Mouse (Mus musculus): ENCODE measurements at regions not wholly inside any gene's neighbourhood (a gene's known extent, or its start where the extent isn't known, plus 50 kb on each side); places are given as distances from the start of the nearest gene placed in this dataset.

GRCm38 (mm10) chr12:90469754-90470153 lies 268.5 kb downstream of the Dio2 start:
- no peaks in the 10 kb centered on the region for H3K9me3 ChIP-seq (replicated peaks; ENCODE audit: low read length)
- no peaks in the 10 kb centered on the region for H3K36me3 ChIP-seq (ENCODE audit: insufficient read depth, low read length)
- H3K4me2 ChIP-seq (ENCODE audit: low read length), result no peak overlapping the region
- TF ChIP-seq CTCF (IDR thresholded peaks at IDR 0.05; ENCODE audit: low read depth), result no peak
- no peak overlapping the region for H3K4me3 ChIP-seq (replicated peaks; ENCODE audit: low read depth, low read length)
- no peaks in the 10 kb centered on the region for H3K4me1 ChIP-seq (replicated peaks; ENCODE audit: insufficient read depth, low read length)
- ATAC-seq (replicated peaks; ENCODE audit: low FRiP score, low read depth) (no peak), DNase-seq (ENCODE audit: low spot score) (peak; percentile 70)
- H3K27ac ChIP-seq, result no peak overlapping the region
- WGBS, result 39% methylated on average over 1 of the region's 1 CpGs
- H3K9ac ChIP-seq (ENCODE audit: low read depth, low read length), result no peak overlapping the region
- H3K27me3 ChIP-seq (ENCODE audit: insufficient read depth, low read length), result no peaks in the 10 kb centered on the region

- TF ChIP-seq CTCF (IDR thresholded peaks at IDR 0.05; ENCODE audit: low read depth), result no peak
- no peaks in the 10 kb centered on the region for H3K9me3 ChIP-seq (replicated peaks; ENCODE audit: low read length)
- WGBS, result 71% methylated on average over 2 of the region's 2 CpGs
Observed at GRCm38 (mm10) chr12:90460121-90460520, 278.1 kb downstream of the Dio2 start.

GRCm38 (mm10) chr12:90440672-90441071 lies 297.6 kb downstream of the Dio2 start:
- H3K4me2 ChIP-seq (ENCODE audit: low read length), result no peak overlapping the region
- no peaks in the 10 kb centered on the region for H3K36me3 ChIP-seq (ENCODE audit: insufficient read depth, low read length)
- H3K27me3 ChIP-seq (ENCODE audit: insufficient read depth, low read length), result no peaks in the 10 kb centered on the region
- H3K4me3 ChIP-seq (replicated peaks; ENCODE audit: low read depth, low read length), result no peak overlapping the region
- no peaks in the 10 kb centered on the region for H3K4me1 ChIP-seq (replicated peaks; ENCODE audit: insufficient read depth, low read length)
- 94% methylated on average over 1 of the region's 1 CpGs for WGBS
- no peak for TF ChIP-seq CTCF (IDR thresholded peaks at IDR 0.05; ENCODE audit: low read depth)
- ATAC-seq (replicated peaks; ENCODE audit: low FRiP score, low read depth) (no peak), DNase-seq (ENCODE audit: low spot score) (no peak)
- no peak overlapping the region for H3K27ac ChIP-seq
- no peak overlapping the region for H3K9ac ChIP-seq (ENCODE audit: low read depth, low read length)
- H3K9me3 ChIP-seq (replicated peaks; ENCODE audit: low read length), result no peaks in the 10 kb centered on the region

More at GRCm38 (mm10) chr12:90460121-90460520, 278.1 kb downstream of the Dio2 start:
- DNase-seq (ENCODE audit: low spot score) (no peak), ATAC-seq (replicated peaks; ENCODE audit: low FRiP score, low read depth) (no peak)
- Histone ChIP-seq H3K4me2 (ENCODE audit: low read length) (no peak overlapping the region), H3K36me3 (ENCODE audit: insufficient read depth, low read length) (no peaks in the 10 kb centered on the region), H3K4me1 (replicated peaks; ENCODE audit: insufficient read depth, low read length) (no peaks in the 10 kb centered on the region), H3K9ac (ENCODE audit: low read depth, low read length) (no peak overlapping the region), H3K27me3 (ENCODE audit: insufficient read depth, low read length) (no peaks in the 10 kb centered on the region), H3K27ac (no peak overlapping the region), H3K4me3 (replicated peaks; ENCODE audit: low read depth, low read length) (no peak overlapping the region)

- no peak overlapping the region for H3K27ac ChIP-seq
- no peak for TF ChIP-seq CTCF (IDR thresholded peaks at IDR 0.05; ENCODE audit: low read depth)
- WGBS, result 77% methylated on average over 8 of the region's 8 CpGs
- no peak overlapping the region for H3K4me3 ChIP-seq (replicated peaks; ENCODE audit: low read depth, low read length)
- no peak for DNase-seq (ENCODE audit: low spot score)
- ATAC-seq (replicated peaks; ENCODE audit: low FRiP score, low read depth), result no peak
- no peak overlapping the region for H3K4me2 ChIP-seq (ENCODE audit: low read length)
- H3K27me3 ChIP-seq (ENCODE audit: insufficient read depth, low read length), result no peaks in the 10 kb centered on the region
- no peak overlapping the region for H3K9ac ChIP-seq (ENCODE audit: low read depth, low read length)
- H3K9me3 ChIP-seq (replicated peaks; ENCODE audit: low read length), result no peaks in the 10 kb centered on the region
- H3K4me1 ChIP-seq (replicated peaks; ENCODE audit: insufficient read depth, low read length), result no peaks in the 10 kb centered on the region
- no peaks in the 10 kb centered on the region for H3K36me3 ChIP-seq (ENCODE audit: insufficient read depth, low read length)
Observed at GRCm38 (mm10) chr12:90425276-90426063, 312.8 kb downstream of the Dio2 start.

GRCm38 (mm10) chr12:90417590-90418221 lies 320.5 kb downstream of the Dio2 start:
- H3K27ac ChIP-seq, result no peak overlapping the region
- ATAC-seq (replicated peaks; ENCODE audit: low FRiP score, low read depth) (peak; percentile 89), DNase-seq (ENCODE audit: low spot score) (peak; percentile 80)
- TF ChIP-seq CTCF (IDR thresholded peaks at IDR 0.05; ENCODE audit: low read depth), result no peak
- H3K4me1 ChIP-seq (replicated peaks; ENCODE audit: insufficient read depth, low read length), result 0 out of 2 replicates have a peak, but pooled peaks cover 6% of the 10 kb centered on the region
- no peak overlapping the region for H3K4me3 ChIP-seq (replicated peaks; ENCODE audit: low read depth, low read length)
- no peaks in the 10 kb centered on the region for H3K27me3 ChIP-seq (ENCODE audit: insufficient read depth, low read length)
- no peaks in the 10 kb centered on the region for H3K36me3 ChIP-seq (ENCODE audit: insufficient read depth, low read length)
- 14% methylated on average over 2 of the region's 2 CpGs for WGBS
- H3K9ac ChIP-seq (ENCODE audit: low read depth, low read length), result no peak overlapping the region
- H3K4me2 ChIP-seq (ENCODE audit: low read length), result no peak overlapping the region
- H3K9me3 ChIP-seq (replicated peaks; ENCODE audit: low read length), result no peaks in the 10 kb centered on the region

GRCm38 (mm10) chr12:90408716-90409115 lies 329.5 kb downstream of the Dio2 start:
- Histone ChIP-seq H3K9me3 (replicated peaks; ENCODE audit: low read length) (no peaks in the 10 kb centered on the region), H3K9ac (ENCODE audit: low read depth, low read length) (no peak overlapping the region), H3K27ac (no peak overlapping the region), H3K4me3 (replicated peaks; ENCODE audit: low read depth, low read length) (no peak overlapping the region), H3K27me3 (ENCODE audit: insufficient read depth, low read length) (no peaks in the 10 kb centered on the region), H3K4me1 (replicated peaks; ENCODE audit: insufficient read depth, low read length) (no peaks in the 10 kb centered on the region), H3K4me2 (ENCODE audit: low read length) (no peak overlapping the region), H3K36me3 (ENCODE audit: insufficient read depth, low read length) (no peaks in the 10 kb centered on the region)
- TF ChIP-seq CTCF (IDR thresholded peaks at IDR 0.05; ENCODE audit: low read depth), result no peak
- DNase-seq (ENCODE audit: low spot score), result peak; percentile 19
- no peak for ATAC-seq (replicated peaks; ENCODE audit: low FRiP score, low read depth)
- WGBS, result 25% methylated on average over 3 of the region's 3 CpGs
